Mouse (Mus musculus) heart, postnatal 0 days (tissue): ENCODE measurements around the gene Gipc3. TPM values are rescaled to one million over a fixed set of nuclear protein-coding genes. Genes with fewer than 3 reads are reported as not detected.

Source experiments
- ATAC-seq: fragments of 200-750 bp; cut with Nextera tagmentation; 2 replicates; pipeline ENCODE4 v1.8.0; 2017; ENCODE audit warnings: low read depth, moderate number of reproducible peaks, moderate library complexity; ENCODE audit not compliant: insufficient read depth
- DNase-seq: peaks from one replicate; pipeline ENCODE4 v3.0.0-alpha.2; 2016; ENCODE audit warnings: low spot score
- H3K27ac ChIP-seq: fragments of 300-500 bp; sonication (generic); 2 replicates; pipeline ENCODE4 v1.5.1; 2014; ENCODE audit warnings: low read depth, mild to moderate bottlenecking
- H3K27me3 ChIP-seq: fragments of 300-500 bp; sonication (generic); 2 replicates; pipeline ENCODE4 v1.6.1; 2014; ENCODE audit warnings: low read length, mixed read lengths; ENCODE audit not compliant: control insufficient read depth, insufficient read depth
- H3K36me3 ChIP-seq: fragments of 300-500 bp; sonication (generic); replicated peaks from 2 replicates; pipeline ENCODE4 v1.6.1; 2014; ENCODE audit warnings: low read length, mixed read lengths; ENCODE audit not compliant: control insufficient read depth, insufficient read depth
- H3K4me1 ChIP-seq: fragments of 300-500 bp; sonication (generic); 2 replicates; pipeline ENCODE4 v1.6.1; 2014; ENCODE audit warnings: antibody characterized with exemption; ENCODE audit not compliant: control insufficient read depth, insufficient read depth
- H3K4me2 ChIP-seq: fragments of 300-500 bp; sonication (generic); 2 replicates; pipeline ENCODE4 v1.6.1; 2014; ENCODE audit warnings: low read depth, mild to moderate bottlenecking, low read length, moderate library complexity
- H3K4me3 ChIP-seq: fragments of 300-500 bp; sonication (generic); 2 replicates; pipeline ENCODE4 v1.5.1; 2014; ENCODE audit warnings: low read depth, low read length
- H3K9ac ChIP-seq: fragments of 300-500 bp; sonication (generic); replicated peaks from 2 replicates; pipeline ENCODE4 v1.6.1; 2014; ENCODE audit warnings: low read depth, low read length, mixed read lengths
- H3K9me3 ChIP-seq: fragments of 300-500 bp; sonication (generic); replicated peaks from 2 replicates; pipeline ENCODE4 v1.6.1; 2016; ENCODE audit warnings: low read length; ENCODE audit not compliant: control insufficient read depth
- CTCF ChIP-seq: IDR thresholded peaks from 2 replicates; pipeline ENCODE4 v1.5.1; 2016; ENCODE audit warnings: antibody characterized with exemption, control low read depth, low read depth
- EP300 ChIP-seq: IDR thresholded peaks from 2 replicates; pipeline ENCODE4 v1.6.1; 2016; ENCODE audit warnings: antibody characterized with exemption, low read depth
- WGBS: fragments of 180-500 bp; shearing (Covaris S2); extraction: QIAGEN DNeasy Blood & Tissue Kit; methylation state at CpG from one replicate; pipeline ENCODE4 v1.1.7; 2014; 5-methylcytosine and 5-hydroxymethylcytosine counted together
- polyA plus RNA-seq: library from polyadenylated mRNA; unstranded; fragments of >200 nt; fragmentation: Nextera tagmentation; extraction: Ambion mirVana; gene quantifications from 2 replicates; pipeline ENCODE4 v1.2.1, GENCODE M21; 2015
- total RNA-seq: library from RNA; depleted of rRNA; stranded (reverse); fragments of >200 nt; gene quantifications from 2 replicates; pipeline ENCODE4 v1.2.3, GENCODE M21; 2014; ENCODE audit warnings: low replicate concordance

The Gipc3 gene
- total and polyA plus RNA-seq, 2 experiments from 2014 or later, result 0.08 to 0.16 TPM

GRCm38 (mm10) chr10:81366477-81367206 lies 23.6 kb upstream of the Gipc3 start:
- Histone ChIP-seq H3K4me1 (peaks cover 31% of the 10 kb centered on the region), H3K27me3 (peaks cover 3% of the 10 kb centered on the region; the same call in 1 of the 2 replicates), H3K9ac (no peak overlapping the region), H3K27ac (no peak overlapping the region), H3K9me3 (no peaks in the 10 kb centered on the region), H3K4me2 (no peak overlapping the region), H3K4me3 (no peak overlapping the region), H3K36me3 (peaks cover 53% of the 10 kb centered on the region)
- no peak for TF ChIP-seq CTCF
- TF ChIP-seq EP300, result no peak
- DNase-seq, result no peak
- no peak for ATAC-seq
- 44% methylated on average over 6 of the region's 6 CpGs for WGBS

GRCm38 (mm10) chr10:81365672-81366476 lies 22.8 kb upstream of the Gipc3 start, which contains the start of gene 4930404N11Rik:
TSS of gene 4930404N11Rik (minus strand) at chr10:81365816.
- no peaks in the 10 kb centered on the region for H3K9me3 ChIP-seq
- WGBS, result 31% methylated on average over 12 of the region's 12 CpGs
- no peak for TF ChIP-seq EP300
- TF ChIP-seq CTCF, result no peak
- H3K27ac ChIP-seq, result no peak within 1 kb of the TSS
- H3K9ac ChIP-seq, result 0 out of 2 replicates have a peak within 1 kb of the TSS, but pooled peaks have one; percentile 51
- DNase-seq, result no peak
- H3K4me2 ChIP-seq, result peak within 1 kb of the TSS; percentile 68
- ATAC-seq, result no peak
- H3K27me3 ChIP-seq, result peaks cover 3% of the 10 kb centered on the region; the same call in 1 of the 2 replicates
- peak within 1 kb of the TSS; percentile 41 for H3K4me3 ChIP-seq
- H3K36me3 ChIP-seq, result peaks cover 53% of the 10 kb centered on the region
- peaks cover 31% of the 10 kb centered on the region for H3K4me1 ChIP-seq

- DNase-seq (no peak), ATAC-seq (no peak)
- H3K9me3 ChIP-seq, result no peaks in the 10 kb centered on the region
- H3K4me1 ChIP-seq, result peaks cover 31% of the 10 kb centered on the region
- no peak for TF ChIP-seq CTCF
- TF ChIP-seq EP300, result peak; percentile 54; the same call in 1 of the 2 replicates
- peaks cover 3% of the 10 kb centered on the region; the same call in 1 of the 2 replicates for H3K27me3 ChIP-seq
- peak overlapping the region; percentile 68; the same call in 1 of the 2 replicates for H3K4me2 ChIP-seq
- peaks cover 46% of the 10 kb centered on the region for H3K36me3 ChIP-seq
- no peak overlapping the region for H3K27ac ChIP-seq
- WGBS, result 42% methylated on average over 4 of the region's 4 CpGs
- no peak overlapping the region for H3K4me3 ChIP-seq
- no peak overlapping the region for H3K9ac ChIP-seq
These were observed 22.0 kb upstream of the Gipc3 start for GRCm38 (mm10) chr10:81365073-81365472.

GRCm38 (mm10) chr10:81364666-81365065 lies 21.6 kb upstream of the Gipc3 start:
- Histone ChIP-seq H3K36me3 (peaks cover 42% of the 10 kb centered on the region), H3K4me2 (peak overlapping the region; percentile 68), H3K27me3 (peaks cover 3% of the 10 kb centered on the region; the same call in 1 of the 2 replicates), H3K9ac (peak overlapping the region; percentile 51; the same call in 1 of the 2 replicates), H3K9me3 (no peaks in the 10 kb centered on the region), H3K27ac (no peak overlapping the region), H3K4me3 (peak overlapping the region; percentile 41), H3K4me1 (peaks cover 31% of the 10 kb centered on the region)
- TF ChIP-seq CTCF (no peak), EP300 (no peak)
- no peak for ATAC-seq
- WGBS, result 8% methylated on average over 28 of the region's 28 CpGs
- DNase-seq, result no peak

- ATAC-seq (peak; percentile 83), DNase-seq (peak; percentile 86)
These were observed 20.6 kb upstream of the Gipc3 start for GRCm38 (mm10) chr10:81363436-81364346.

More at GRCm38 (mm10) chr10:81363436-81364346, 20.6 kb upstream of the Gipc3 start:
- Histone ChIP-seq H3K27ac (peak overlapping the region; percentile 82), H3K27me3 (peaks cover 3% of the 10 kb centered on the region; the same call in 1 of the 2 replicates), H3K9me3 (no peaks in the 10 kb centered on the region), H3K4me1 (peaks cover 34% of the 10 kb centered on the region), H3K36me3 (peaks cover 32% of the 10 kb centered on the region), H3K4me3 (peak overlapping the region; percentile 41), H3K4me2 (peak overlapping the region; percentile 68), H3K9ac (peak overlapping the region; percentile 51; the same call in 1 of the 2 replicates)
- 9% methylated on average over 50 of the region's 54 CpGs for WGBS
- no peak for TF ChIP-seq CTCF
- no peak for TF ChIP-seq EP300
